Mouse (Mus musculus): ENCODE results near the gene Atp2b4. TPM values are rescaled to one million over a fixed set of nuclear protein-coding genes. Genes with fewer than 3 reads are reported as not detected.

Atp2b4 gene
- polyA plus RNA-seq, 1 experiment from 2014 or later = 9.9 TPM

DNA sequence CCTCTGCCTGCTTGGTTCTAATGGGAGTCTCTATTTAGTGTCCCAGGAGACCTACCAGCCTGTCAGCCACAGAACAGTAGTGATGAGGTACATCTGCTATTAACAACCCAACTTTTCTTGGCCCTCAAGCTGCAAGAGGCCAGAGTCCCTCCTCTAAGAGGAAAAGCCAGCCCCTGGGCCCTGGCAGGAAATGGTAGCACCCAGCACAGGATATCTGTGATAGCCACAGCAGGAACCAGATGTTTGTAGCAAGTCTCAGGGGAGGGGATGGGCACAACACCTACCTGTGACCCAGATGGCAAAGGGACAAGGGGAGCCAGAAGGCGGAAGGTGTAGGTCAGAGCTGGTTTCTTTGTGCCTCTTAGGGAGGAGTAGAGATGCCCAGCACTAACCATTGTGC is 106.0 kb downstream of the Atp2b4 start:
- Histone ChIP-seq H3K4me1 (ENCODE audit: insufficient read depth) (peaks cover 35% of the 10 kb centered on the region), H3K9ac (replicated peaks) (no peak overlapping the region), H3K4me2 (ENCODE audit: low read depth, low read length) (no peak overlapping the region), H3K9me3 (ENCODE audit: low read length) (no peaks in the 10 kb centered on the region), H3K36me3 (replicated peaks; ENCODE audit: insufficient read depth, low read length) (no peaks in the 10 kb centered on the region), H3K27ac (ENCODE audit: low read depth) (peak overlapping the region; percentile 72), H3K27me3 (ENCODE audit: insufficient read depth, low read length) (no peaks in the 10 kb centered on the region), H3K4me3 (ENCODE audit: low read depth, low read length) (no peak overlapping the region)
- no peak for DNase-seq
- 38% methylated on average over 1 of the region's 1 CpGs for WGBS (ENCODE audit: insufficient replicate concordance)
- peak; percentile 60 for ATAC-seq
- TF ChIP-seq CTCF (IDR thresholded peaks at IDR 0.05; ENCODE audit: low read depth) = no peak
- no peak for TF ChIP-seq EP300 (IDR thresholded peaks at IDR 0.05; ENCODE audit: low read depth)

DNA sequence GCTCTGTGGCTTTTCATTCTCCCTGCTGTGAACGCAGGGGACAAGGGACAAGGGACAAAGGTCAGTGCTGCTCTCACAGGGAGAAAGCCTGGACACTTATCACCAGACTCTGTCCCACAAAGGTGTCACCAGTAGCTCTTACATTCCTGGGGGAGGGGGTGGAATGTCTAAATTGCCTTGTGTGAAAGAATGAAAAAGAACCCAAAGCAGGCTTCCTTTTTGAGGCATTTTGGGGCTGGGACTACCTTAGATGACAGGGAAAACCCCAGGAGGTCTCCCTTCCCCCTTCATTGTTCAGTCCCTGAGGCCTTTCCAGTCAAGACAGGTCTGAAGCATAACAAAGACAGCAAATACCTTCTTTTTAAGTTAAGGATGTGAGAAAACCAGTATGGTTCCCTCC is 106.5 kb downstream of the Atp2b4 start:
- TF ChIP-seq EP300 (IDR thresholded peaks at IDR 0.05; ENCODE audit: low read depth) (no peak), CTCF (IDR thresholded peaks at IDR 0.05; ENCODE audit: low read depth) (no peak)
- H3K4me1 ChIP-seq (ENCODE audit: insufficient read depth) = peaks cover 36% of the 10 kb centered on the region
- WGBS (ENCODE audit: insufficient replicate concordance) = 29% methylated on average over 1 of the region's 1 CpGs
- H3K27me3 ChIP-seq (ENCODE audit: insufficient read depth, low read length) = no peaks in the 10 kb centered on the region
- H3K4me2 ChIP-seq (ENCODE audit: low read depth, low read length) = peak overlapping the region; percentile 29; the same call in 1 of the 2 replicates
- peak; percentile 43; the same call in 1 of the 2 replicates for ATAC-seq
- DNase-seq = no peak
- H3K4me3 ChIP-seq (ENCODE audit: low read depth, low read length) = no peak overlapping the region
- 0 out of 2 replicates have a peak overlapping the region, but pooled peaks have one; percentile 21 for H3K9ac ChIP-seq (replicated peaks)
- no peaks in the 10 kb centered on the region for H3K36me3 ChIP-seq (replicated peaks; ENCODE audit: insufficient read depth, low read length)
- no peaks in the 10 kb centered on the region for H3K9me3 ChIP-seq (ENCODE audit: low read length)
- peak overlapping the region; percentile 72 for H3K27ac ChIP-seq (ENCODE audit: low read depth)

DNA sequence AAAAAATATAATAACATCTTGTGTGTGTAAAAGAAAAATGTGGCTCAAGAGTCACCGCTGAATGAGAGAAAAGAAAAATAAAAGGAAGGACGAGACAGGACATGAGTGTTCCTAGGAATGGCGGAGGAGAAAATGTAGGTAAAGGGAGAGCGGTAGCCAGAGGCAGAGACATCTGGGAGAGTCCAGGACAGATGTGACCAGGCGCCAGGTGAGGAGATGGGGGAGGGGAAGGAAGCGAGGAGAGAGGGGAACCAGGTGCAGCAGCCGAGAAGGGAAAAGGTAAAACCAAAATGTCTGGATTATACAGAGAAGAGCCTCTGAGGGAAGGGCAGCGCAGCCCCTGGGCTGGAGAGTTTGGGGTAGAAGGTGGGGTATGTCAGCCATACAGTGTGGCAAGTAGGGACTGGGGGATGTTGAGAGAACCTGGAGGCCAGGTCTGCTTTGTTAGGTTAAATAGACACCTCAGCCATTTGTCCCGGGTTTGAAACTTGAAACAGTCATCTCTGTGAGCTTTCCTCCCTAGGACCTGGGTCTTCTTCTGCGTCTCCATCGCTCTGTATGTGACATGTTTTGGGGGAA is 107.2 kb downstream of the Atp2b4 start:
- TF ChIP-seq EP300 (IDR thresholded peaks at IDR 0.05; ENCODE audit: low read depth) = no peak
- no peak for TF ChIP-seq CTCF (IDR thresholded peaks at IDR 0.05; ENCODE audit: low read depth)
- H3K4me2 ChIP-seq (ENCODE audit: low read depth, low read length) = peak overlapping the region; percentile 29; the same call in 1 of the 2 replicates

DNA sequence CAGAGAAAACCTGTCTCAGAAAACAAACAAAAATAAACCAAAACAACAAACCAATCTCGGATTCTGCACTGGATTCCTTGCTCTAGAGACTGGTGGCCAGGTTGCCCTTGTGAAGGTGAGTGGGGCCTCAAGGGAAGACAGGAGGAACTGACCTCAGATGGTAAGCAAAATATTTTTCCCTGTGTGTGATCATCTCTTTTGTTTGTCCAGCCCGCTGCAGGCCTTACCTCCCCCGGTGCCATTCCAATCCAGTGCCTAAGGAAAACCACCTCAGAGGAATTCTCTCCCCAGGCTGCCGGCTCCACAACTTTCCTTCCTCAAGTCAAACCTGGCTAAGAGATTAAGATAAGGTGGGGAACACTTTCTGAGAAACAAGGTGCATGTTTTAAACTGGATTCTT is 108.6 kb downstream of the Atp2b4 start:
- Histone ChIP-seq H3K36me3 (replicated peaks; ENCODE audit: insufficient read depth, low read length) (no peaks in the 10 kb centered on the region), H3K27ac (ENCODE audit: low read depth) (no peak overlapping the region), H3K27me3 (ENCODE audit: insufficient read depth, low read length) (no peaks in the 10 kb centered on the region), H3K4me1 (ENCODE audit: insufficient read depth) (peaks cover 39% of the 10 kb centered on the region), H3K4me2 (ENCODE audit: low read depth, low read length) (no peak overlapping the region), H3K4me3 (ENCODE audit: low read depth, low read length) (no peak overlapping the region), H3K9ac (replicated peaks) (no peak overlapping the region), H3K9me3 (ENCODE audit: low read length) (no peaks in the 10 kb centered on the region)
- ATAC-seq (no peak), DNase-seq (no peak)
- 52% methylated on average over 4 of the region's 4 CpGs for WGBS (ENCODE audit: insufficient replicate concordance)
- TF ChIP-seq CTCF (IDR thresholded peaks at IDR 0.05; ENCODE audit: low read depth) (no peak), EP300 (IDR thresholded peaks at IDR 0.05; ENCODE audit: low read depth) (no peak)

More for the DNA sequence above, 107.2 kb downstream of the Atp2b4 start:
- H3K9me3 ChIP-seq (ENCODE audit: low read length) = no peaks in the 10 kb centered on the region
- 0 out of 2 replicates have a peak overlapping the region, but pooled peaks have one; percentile 21 for H3K9ac ChIP-seq (replicated peaks)
- H3K36me3 ChIP-seq (replicated peaks; ENCODE audit: insufficient read depth, low read length) = no peaks in the 10 kb centered on the region
- WGBS (ENCODE audit: insufficient replicate concordance) = 72% methylated on average over 11 of the region's 11 CpGs
- H3K4me3 ChIP-seq (ENCODE audit: low read depth, low read length) = no peak overlapping the region
- ATAC-seq (no peak), DNase-seq (no peak)
- H3K27ac ChIP-seq (ENCODE audit: low read depth) = peak overlapping the region; percentile 72
- H3K4me1 ChIP-seq (ENCODE audit: insufficient read depth) = peaks cover 36% of the 10 kb centered on the region
- no peaks in the 10 kb centered on the region for H3K27me3 ChIP-seq (ENCODE audit: insufficient read depth, low read length)

DNA sequence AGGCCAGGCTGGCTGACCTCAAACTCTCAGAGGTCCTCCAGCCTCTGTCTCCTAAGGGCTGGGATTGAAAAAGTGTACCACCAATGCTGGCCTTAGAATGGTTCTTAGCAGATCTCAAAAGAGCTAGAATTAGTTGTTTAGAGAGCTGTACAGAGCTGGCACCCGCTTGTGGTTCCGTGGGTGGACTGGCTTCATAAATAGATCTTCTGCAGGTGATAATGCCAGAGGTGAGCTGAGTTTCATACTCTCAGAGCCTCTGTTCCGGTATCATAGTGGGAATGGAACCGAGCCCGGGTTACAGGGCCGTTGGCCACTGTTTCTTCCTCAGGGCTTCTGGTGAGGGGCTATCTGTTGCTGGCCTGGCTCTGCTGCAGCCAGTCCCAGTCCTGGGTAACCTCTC is 109.8 kb downstream of the Atp2b4 start:
- Histone ChIP-seq H3K4me1 (ENCODE audit: insufficient read depth) (peaks cover 39% of the 10 kb centered on the region), H3K9ac (replicated peaks) (no peak overlapping the region), H3K4me2 (ENCODE audit: low read depth, low read length) (no peak overlapping the region), H3K9me3 (ENCODE audit: low read length) (no peaks in the 10 kb centered on the region), H3K4me3 (ENCODE audit: low read depth, low read length) (no peak overlapping the region), H3K27ac (ENCODE audit: low read depth) (no peak overlapping the region), H3K27me3 (ENCODE audit: insufficient read depth, low read length) (no peaks in the 10 kb centered on the region), H3K36me3 (replicated peaks; ENCODE audit: insufficient read depth, low read length) (no peaks in the 10 kb centered on the region)
- no peak for DNase-seq
- no peak for TF ChIP-seq CTCF (IDR thresholded peaks at IDR 0.05; ENCODE audit: low read depth)
- TF ChIP-seq EP300 (IDR thresholded peaks at IDR 0.05; ENCODE audit: low read depth) = no peak
- ATAC-seq = no peak
- 88% methylated on average over 6 of the region's 6 CpGs for WGBS (ENCODE audit: insufficient replicate concordance)

DNA sequence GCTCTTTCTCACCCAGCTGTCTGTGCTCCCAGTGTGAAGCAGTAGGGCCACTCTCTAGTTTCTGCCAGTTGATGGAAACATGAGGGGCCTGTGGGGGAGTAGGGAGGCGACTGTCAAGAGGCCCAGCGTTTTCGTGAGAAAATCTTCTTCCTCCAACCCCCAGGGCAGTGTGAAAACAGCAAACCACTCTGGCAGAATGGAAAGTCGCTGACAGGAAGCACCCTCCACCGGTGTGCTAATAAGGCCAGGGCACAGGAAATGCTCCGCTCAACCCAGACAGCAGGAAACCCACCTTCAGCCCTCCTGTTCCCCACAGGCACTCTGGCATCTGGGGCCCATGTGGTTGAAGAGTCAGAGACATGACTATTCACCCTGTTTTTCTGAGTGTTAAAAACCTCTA is 110.9 kb downstream of the Atp2b4 start, which contains the start of gene Lax1:
TSS of gene Lax1 (minus strand) at position 212 of the 400 bp plus-strand sequence.
- Histone ChIP-seq H3K36me3 (replicated peaks; ENCODE audit: insufficient read depth, low read length) (no peaks in the 10 kb centered on the region), H3K9ac (replicated peaks) (no peak within 1 kb of the TSS), H3K4me1 (ENCODE audit: insufficient read depth) (peaks cover 34% of the 10 kb centered on the region), H3K27me3 (ENCODE audit: insufficient read depth, low read length) (no peaks in the 10 kb centered on the region), H3K27ac (ENCODE audit: low read depth) (no peak within 1 kb of the TSS), H3K4me3 (ENCODE audit: low read depth, low read length) (no peak within 1 kb of the TSS), H3K4me2 (ENCODE audit: low read depth, low read length) (peak within 1 kb of the TSS; percentile 35), H3K9me3 (ENCODE audit: low read length) (no peaks in the 10 kb centered on the region)
- no peak for ATAC-seq
- no peak for TF ChIP-seq CTCF (IDR thresholded peaks at IDR 0.05; ENCODE audit: low read depth)
- TF ChIP-seq EP300 (IDR thresholded peaks at IDR 0.05; ENCODE audit: low read depth) = no peak
- 22% methylated on average over 6 of the region's 6 CpGs for WGBS (ENCODE audit: insufficient replicate concordance)
- peak; percentile 34 for DNase-seq
